Mouse (Mus musculus) lung, postnatal 4 days (tissue): ENCODE results near the gene Arhgef2.
"Not testable (repeated sequence)": the region's sequence is repeated elsewhere in the genome, so short reads cannot be mapped to it uniquely, and the experiment has no call there.

Experiments
- DNase-seq, 2 experiments: peaks; one replicate each; pipeline ENCODE4 v3.0.0; 2021

Gene Arhgef2

DNA sequence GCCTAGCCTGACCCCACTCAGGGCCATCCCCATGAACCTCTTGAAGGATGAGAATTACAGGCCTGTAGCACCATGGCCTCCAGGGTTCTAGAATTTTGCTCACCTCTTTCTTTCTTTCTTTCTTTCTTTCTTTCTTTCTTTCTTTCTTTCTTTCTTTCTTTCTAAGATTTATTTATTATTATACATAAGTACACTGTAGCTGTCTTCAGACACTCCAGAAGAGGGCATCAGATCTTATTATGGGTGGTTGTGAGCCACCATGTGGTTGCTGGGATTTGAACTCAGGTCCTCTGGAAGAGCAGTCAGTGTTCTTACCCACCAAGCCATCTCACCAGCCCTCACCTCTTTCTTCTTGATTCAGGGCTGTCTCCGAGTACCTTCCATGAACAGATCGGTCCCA, at the start of gene Arhgef2:
Arhgef2 (plus strand) TSS at position 301 of the 400 bp plus-strand sequence.
- DNase-seq = not testable (repeated sequence)

- no peak for DNase-seq
Measured at GRCm38 (mm10) chr3:88556616-88557015, 49.1 kb upstream of the Arhgef2 start.

GRCm38 (mm10) chr3:88559596-88559995, 46.2 kb upstream of the Arhgef2 start:
- peak in 1 of 2 experiments; percentile 19 for DNase-seq

DNA sequence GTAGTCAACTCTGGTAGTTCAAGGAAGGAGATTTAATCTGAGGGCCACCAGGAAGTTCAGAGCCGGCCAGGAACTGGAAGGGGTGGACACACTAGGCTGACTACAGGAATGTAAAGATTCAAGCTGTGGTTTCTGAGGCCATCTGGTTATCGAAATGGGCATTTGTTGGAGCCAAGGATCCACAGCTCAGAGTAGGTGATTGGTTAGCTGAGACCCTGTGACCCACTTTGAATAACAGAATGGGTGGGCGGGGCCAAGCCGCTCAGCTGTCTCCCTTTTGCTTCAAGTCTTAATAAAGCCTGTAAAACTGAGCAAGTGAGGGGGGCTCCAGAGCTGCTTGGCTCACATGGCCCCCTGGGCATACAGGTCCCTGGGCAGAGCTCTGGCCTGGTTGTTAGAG, 43.8 kb upstream of the Arhgef2 start:
- no peak for DNase-seq

DNA sequence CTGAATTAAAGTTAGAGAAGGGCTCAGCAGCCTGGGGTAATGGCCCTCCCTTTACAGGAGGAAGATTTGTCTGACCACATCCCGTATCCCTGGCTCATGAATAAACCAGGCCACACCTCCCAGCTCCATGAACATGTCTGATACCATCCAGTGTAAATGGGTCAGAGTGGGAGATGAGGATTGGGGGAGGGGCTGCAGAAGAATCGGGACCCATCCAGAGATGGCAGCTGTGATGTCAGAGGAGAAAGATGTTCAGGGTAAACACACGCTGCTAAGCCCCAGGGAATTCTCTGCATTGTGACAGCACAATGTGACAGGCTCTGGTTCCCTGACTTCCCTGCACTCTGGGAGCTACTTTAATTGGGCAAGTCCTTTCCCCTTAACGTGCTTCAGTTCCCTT, 42.3 kb upstream of the Arhgef2 start:
- DNase-seq = peak in 1 of 2 experiments; percentile 37

- DNase-seq = no peak
Measured at GRCm38 (mm10) chr3:88563966-88564365, 41.8 kb upstream of the Arhgef2 start.

DNA sequence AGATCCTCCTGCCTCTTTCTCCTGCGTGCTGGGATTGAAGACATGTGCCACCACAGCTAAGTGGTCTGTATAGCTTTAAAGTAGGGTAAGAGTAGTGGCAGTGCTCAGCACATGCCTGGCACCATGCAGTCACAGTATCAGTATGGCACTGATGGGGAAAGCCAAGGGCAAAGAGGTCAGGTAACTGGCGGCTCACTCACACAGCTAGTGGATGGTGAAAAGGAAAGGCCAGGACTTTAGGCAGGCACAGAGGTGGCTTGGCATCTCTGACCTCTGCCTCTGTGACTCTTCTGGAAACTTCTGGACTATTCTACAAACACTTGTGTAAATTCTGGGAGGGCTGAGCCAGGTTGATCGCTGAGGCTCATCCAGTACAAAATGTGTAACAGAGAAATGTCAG, 39.6 kb upstream of the Arhgef2 start:
- DNase-seq = no peak

DNA sequence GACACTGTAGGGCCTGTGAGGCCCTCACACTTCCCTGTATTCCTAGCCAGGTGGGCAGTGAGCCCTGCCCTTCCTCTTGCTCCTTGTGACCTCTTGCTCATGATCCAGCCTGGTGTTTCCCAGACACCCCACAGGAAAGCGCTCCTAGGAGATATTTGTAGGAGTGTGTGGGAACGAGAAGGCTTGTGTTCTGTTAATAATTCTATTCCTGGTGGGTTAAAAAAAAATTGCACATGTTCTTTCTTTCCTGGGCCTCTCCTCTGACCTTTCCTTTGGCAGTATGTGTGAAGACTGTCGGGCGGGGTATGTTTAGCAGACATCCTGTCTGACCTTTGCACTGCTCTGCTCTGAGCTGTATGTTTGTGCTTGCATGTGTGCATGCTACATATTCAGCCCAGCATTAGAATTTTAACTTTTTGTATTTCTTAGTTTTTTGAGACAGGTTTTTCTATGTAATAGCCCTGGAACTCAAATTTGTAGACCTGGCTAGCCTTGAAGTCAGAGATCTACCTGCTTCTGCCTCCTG, 39.2 kb upstream of the Arhgef2 start:
- peak in 1 of 2 experiments; percentile 11 for DNase-seq

DNA sequence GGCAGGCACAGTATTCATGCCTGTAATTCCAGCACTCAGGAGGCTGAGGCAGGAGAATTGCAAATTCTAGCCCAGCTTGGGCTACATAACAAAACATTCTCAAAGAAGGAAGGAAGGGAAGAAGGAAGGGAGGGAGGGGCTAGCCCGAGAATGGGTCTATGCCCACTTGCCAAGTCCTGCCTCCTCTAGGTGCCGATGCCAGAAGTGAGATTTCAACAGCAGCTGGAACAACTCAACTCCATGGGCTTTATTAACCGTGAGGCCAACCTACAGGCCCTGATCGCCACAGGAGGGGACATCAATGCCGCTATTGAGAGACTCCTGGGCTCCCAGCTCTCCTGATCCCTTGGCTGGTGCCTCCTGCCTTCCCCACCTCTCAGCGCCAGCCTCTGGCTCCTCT, 37.9 kb upstream of the Arhgef2 start:
- peak in 1 of 2 experiments; percentile 50 for DNase-seq

DNA sequence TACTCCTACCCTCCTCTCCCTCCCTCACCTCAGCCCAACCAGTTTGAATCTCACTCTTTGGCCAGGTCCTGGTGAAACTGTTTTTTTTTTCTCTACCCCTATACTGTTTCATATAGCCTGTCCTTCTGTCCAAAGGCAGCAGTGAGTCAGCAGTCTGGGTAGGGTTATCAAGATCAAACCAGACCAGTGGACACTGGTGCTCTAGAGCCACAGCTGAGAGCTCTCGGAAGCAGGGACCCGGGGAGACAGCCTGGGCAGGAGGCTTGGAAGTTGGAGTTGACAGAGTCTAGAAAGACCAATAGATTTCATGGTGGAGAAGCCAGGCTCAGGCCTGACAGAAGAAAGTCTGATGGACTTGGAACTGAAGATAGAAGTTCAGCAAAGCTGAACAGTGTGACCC, 37.2 kb upstream of the Arhgef2 start:
- no peak for DNase-seq

DNA sequence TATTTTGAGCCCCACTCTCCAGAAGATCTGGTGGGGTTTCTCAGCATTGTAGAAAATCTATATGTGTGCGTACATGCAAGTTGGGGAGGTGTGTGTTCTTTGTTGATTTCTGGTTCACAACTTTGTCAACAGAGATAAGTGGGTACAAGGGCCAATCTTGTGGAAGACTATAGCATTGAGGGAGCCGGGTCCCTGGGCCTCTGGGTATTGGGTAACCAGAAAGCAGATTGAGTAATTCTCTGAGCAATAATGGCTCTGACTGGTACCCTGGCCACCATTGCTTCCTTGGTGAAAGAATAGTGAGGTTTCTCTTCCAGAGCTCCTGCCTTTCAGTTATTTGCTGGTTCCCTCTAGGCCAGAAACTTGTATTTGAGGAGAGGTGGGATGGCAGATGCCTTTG, 36.7 kb upstream of the Arhgef2 start:
- DNase-seq = peak in 1 of 2 experiments; percentile 3

DNA sequence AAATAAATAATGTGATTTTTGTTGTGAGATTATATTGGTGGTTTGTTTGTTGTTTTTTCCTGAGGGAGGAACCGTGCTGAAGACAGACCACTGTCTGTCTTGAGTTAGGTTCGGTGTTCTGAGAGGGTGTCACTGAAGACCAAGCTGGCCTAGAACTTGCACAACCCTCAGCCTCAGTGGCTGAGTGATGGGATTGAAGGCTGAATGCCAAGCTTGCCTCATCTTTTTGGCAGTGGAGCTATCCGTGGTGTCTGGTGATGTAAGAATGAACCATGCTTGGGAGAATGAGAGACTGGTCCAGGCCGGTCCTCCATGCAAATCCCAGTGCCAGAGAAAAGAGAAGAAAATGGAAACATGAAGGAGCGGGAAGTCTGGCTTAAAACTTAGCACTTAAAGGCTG, 36.1 kb upstream of the Arhgef2 start:
- peak in 1 of 2 experiments; percentile 46 for DNase-seq

GRCm38 (mm10) chr3:88570341-88570740, 35.4 kb upstream of the Arhgef2 start:
- peak in 1 of 2 experiments; percentile 3 for DNase-seq

DNA sequence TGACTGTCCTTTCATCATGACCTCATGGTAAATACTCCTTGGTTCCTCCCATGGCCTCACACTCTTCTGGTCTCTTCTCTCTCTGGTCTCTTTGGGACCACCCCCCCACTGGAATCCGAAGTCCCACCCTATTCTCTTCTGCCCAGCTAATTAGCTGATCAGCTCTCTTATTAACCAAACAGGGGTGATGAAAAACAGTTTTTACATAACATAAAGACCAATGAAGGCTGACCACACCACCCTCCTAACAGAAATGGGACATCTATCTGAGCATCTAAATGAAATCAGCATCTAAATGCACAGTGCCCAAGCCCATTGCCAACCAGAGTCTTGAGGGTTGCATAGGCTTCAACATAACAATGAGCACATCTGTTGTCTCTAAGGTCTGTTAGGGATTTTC, 33.9 kb upstream of the Arhgef2 start:
- DNase-seq = no peak

- DNase-seq = no peak
Measured at GRCm38 (mm10) chr3:88572835-88573234, 32.9 kb upstream of the Arhgef2 start.

DNA sequence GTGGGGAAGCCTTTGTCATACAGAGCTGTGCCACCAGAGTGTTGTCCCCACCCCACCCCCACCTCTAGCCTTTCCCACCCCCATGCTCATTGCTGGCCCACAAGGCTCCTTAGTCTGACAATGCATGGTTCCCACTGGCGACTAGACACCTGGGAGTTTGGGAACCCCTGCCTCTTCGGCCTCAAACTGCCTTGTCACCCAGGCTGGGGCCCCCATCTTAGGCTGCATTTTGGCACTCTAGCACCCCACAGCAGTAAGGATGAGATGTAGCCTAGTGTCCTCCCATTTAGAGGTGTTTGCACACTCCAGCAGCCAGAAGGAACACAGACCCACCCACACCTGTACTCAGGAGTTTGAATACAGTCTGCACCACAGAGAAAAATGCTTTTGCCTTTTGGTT, 32.0 kb upstream of the Arhgef2 start:
- peak in 1 of 2 experiments; percentile 15 for DNase-seq

- no peak for DNase-seq
Measured at GRCm38 (mm10) chr3:88575540-88575939, 30.2 kb upstream of the Arhgef2 start, which contains the start of gene Ssr2. Gene Ssr2 (plus strand): TSS chr3:88575876.

DNA sequence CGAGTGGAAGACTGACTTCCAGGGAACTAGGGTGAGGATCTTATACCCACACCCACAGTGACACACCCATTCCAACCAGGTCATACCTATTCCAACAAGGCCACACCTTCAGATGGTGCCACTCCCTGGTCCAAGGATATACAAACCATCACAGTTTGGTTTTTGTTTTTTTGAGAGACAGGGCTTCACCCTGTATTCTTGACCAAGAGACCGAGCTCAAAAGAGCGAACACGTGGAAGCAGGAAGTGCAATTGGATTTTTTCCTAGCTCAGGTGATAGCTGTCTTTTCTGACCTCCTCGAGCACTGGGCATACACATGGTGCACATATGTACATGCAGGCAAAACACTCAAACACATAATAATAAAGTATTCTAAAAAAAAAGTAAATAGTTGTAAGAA, 27.9 kb upstream of the Arhgef2 start:
- not testable (repeated sequence) for DNase-seq

- no peak for DNase-seq
Measured at GRCm38 (mm10) chr3:88578498-88579424, 27.0 kb upstream of the Arhgef2 start.

DNA sequence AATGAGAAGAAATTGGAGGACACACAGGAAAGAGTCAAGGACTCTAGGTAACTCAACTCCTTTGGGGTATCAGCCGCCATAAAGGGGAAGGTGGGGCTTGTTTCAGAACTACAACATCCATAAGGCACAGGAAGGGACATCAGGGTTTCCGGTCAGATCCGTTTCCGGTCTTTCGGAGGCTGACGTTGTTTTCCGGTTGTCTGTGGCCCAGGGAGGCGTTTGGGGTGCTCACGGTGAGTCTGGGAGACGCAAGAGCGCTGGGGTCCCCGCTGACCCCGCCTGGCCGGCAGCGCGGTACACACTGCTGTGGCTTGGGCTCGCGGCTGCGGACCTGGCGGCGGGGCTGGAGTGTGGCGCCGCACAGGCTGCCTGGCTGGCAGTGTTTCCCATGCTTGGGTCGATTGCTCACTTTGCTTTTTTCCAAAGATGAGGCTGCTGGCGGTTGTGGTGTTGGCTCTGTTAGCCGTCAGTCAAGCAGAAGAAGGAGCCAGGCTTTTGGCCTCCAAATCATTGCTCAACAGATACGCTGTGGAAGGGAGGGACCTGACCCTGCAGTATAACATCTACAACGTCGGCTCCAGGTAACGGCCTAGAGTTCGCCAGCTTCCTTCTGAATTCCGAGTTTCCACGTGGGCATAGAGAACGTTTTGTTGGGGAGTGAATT, 26.2 kb upstream of the Arhgef2 start:
- DNase-seq = peak; percentile 82 to 86

- peak; percentile 42 to 50 for DNase-seq
Measured at GRCm38 (mm10) chr3:88585769-88586168, 20.0 kb upstream of the Arhgef2 start.

DNA sequence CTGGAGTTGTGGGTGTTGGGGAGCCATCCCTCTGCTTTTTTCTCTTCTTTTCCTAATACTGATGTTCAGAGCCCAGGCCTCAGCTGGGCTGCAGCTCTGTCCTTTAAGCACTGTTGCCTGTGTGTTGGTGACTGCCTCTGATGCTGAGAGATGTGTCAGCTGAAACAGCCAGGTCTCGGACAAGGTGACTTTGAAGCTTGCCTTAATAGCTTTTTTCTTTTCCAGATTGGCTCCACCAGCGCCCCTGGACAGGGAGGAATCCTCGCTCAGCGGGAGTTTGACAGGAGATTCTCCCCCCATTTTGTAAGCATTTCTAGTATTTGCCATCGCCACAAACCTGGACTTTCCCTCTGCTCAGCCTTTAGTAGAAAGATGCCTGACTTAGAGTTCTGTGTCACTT, 19.1 kb upstream of the Arhgef2 start:
- DNase-seq = no peak

DNA sequence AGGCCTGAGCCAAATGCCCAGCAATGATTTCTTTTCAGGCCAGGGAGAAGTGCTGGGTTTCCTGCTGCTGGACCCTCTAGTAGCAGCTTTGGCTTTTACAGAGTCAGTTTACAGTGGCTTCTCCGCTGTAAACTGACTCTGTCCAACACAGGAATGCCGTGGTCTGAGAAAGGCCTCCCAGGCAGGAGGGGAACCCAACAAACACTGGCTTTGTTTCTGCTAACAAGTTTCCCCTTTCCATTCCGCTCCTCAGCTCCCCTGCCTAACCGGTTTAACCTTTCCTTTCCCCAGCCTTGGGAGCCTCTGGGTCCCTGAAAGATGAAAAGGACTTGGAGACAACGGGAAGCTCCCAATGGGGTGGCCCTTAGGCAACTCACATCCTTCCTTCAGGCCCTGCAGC, 15.5 kb upstream of the Arhgef2 start:
- peak in 1 of 2 experiments; percentile 19 for DNase-seq

DNA sequence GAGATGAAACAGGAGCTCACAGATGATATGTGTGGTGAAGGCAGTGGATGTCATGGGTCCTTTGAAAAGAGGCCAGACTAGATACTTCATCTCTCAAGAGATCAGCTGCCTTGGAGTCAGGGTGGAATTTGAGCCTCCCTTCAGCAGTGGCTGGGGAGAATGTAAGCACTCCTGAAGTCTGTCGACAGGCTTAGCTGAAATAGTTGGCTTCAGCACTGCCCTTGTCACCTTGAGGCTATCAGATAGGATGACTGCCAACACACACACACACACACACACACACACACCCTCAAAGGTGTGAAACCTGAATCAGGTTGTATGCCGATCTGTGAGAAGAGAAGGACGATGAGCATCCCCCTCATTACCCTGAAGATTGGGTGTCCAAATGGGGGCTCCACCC, 14.7 kb upstream of the Arhgef2 start:
- peak; percentile 47 to 62 for DNase-seq
